Mouse (Mus musculus) bone marrow, adult 2 months (tissue): ENCODE measurements around the gene Mgat4e.

ENCODE experiments used
- CTCF ChIP-seq: fragments of 200-500 bp; IDR thresholded peaks from 2 replicates; pipeline ENCODE4 v1.5.1; 2011; ENCODE audit warnings: low read length, control low read depth; ENCODE audit not compliant: control insufficient read depth, insufficient read depth
- POLR2A ChIP-seq: fragments of 200-500 bp; IDR thresholded peaks from 2 replicates; pipeline ENCODE4 v1.6.1; 2011; ENCODE audit warnings: low read depth, mild to moderate bottlenecking, control low read depth, low read length, borderline replicate concordance; ENCODE audit not compliant: control insufficient read depth

- TF ChIP-seq CTCF: no peak
- no peak for TF ChIP-seq POLR2A
Measured at GRCm38 (mm10) chr1:134512183-134512582, 37.3 kb downstream of the Mgat4e start.
